Comparison of ENCODE assay signal across 11 mouse cellular contexts in the genomic region with DNA sequence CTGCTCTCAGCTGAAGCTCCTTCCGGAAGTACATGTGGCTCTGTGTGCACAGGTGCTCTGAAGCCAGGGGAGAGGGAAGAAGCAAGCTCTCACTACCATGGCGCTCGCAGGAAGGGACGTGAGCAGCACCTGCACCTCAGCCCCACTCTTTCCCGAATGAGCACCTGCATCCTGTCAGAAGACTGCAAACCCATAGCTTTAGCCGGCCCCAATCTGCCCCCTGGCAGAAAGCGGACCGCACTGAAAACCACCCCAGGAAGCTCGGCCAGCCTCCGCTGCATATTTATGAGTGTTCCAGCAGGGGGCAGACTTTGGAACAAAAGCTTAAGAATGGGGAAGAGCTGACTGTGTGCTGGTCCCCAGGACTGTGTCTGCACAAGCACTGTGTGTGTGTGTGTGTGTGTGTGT. TPM values are rescaled to one million over a fixed set of nuclear protein-coding genes. Genes with fewer than 3 reads are reported as not detected.
DNase-seq lines count a peak whose midpoint lies in the region; ATAC-seq and TF ChIP-seq lines count a peak whose summit lies in the region.
"Had no signal": no experiment of that assay in that cellular context is flagged by ENCODE, and none has a peak within 500 bp of the region (broad histone marks: within the 10 kb centered on the region; RNA-seq: fewer than 3 reads in every experiment).

No protein-coding gene starts in this region.

- H3K4me3 ChIP-seq in forebrain, postnatal 0 days (ENCODE audit: low read depth, low read length) = no peak overlapping the region
- no peak overlapping the region for H3K4me3 ChIP-seq in forebrain, embryonic 16.5 days (replicated peaks; ENCODE audit: low read length)
- no peak overlapping the region for H3K4me3 ChIP-seq in testis, adult 2 months (ENCODE audit: control insufficient read depth, low read depth, low read length)
- H3K4me3 ChIP-seq in intestine, postnatal 0 days (ENCODE audit: low read depth, low read length) = no peak overlapping the region
- H3K4me3 ChIP-seq: embryonic facial prominence, embryonic 15.5 days; hindbrain, embryonic 13.5 days; liver, embryonic 15.5 days had no signal

- no peak for TF ChIP-seq POLR2A in testis, adult 2 months (IDR thresholded peaks at IDR 0.05; ENCODE audit: control insufficient read depth, low read depth, low read length)

- H3K9ac ChIP-seq in forebrain, postnatal 0 days = no peak overlapping the region
- no peak overlapping the region for H3K9ac ChIP-seq in forebrain, embryonic 16.5 days (replicated peaks; ENCODE audit: low read depth, low read length)
- no peak overlapping the region for H3K9ac ChIP-seq in intestine, postnatal 0 days (ENCODE audit: low read depth, low read length)
- H3K9ac ChIP-seq: embryonic facial prominence, embryonic 15.5 days; hindbrain, embryonic 13.5 days; liver, embryonic 15.5 days had no signal

- DNase-seq in forebrain, postnatal 0 days = no peak
- no peak for DNase-seq in testis, postnatal 10 days (ENCODE audit: low spot score)
- DNase-seq in thymus, postnatal 4 days = peak; percentile 78
- no peak for DNase-seq in kidney, postnatal 10 days

- H3K36me3 ChIP-seq in forebrain, postnatal 0 days (ENCODE audit: insufficient read depth) = 0 out of 2 replicates have a peak, but pooled peaks cover 3% of the 10 kb centered on the region
- H3K36me3 ChIP-seq in forebrain, embryonic 16.5 days (ENCODE audit: control insufficient read depth, insufficient read depth) = no peaks in the 10 kb centered on the region
- H3K36me3 ChIP-seq in testis, adult 2 months (ENCODE audit: control insufficient read depth, insufficient read depth, low read length) = peaks cover 3% of the 10 kb centered on the region
- H3K36me3 ChIP-seq in intestine, postnatal 0 days (ENCODE audit: control insufficient read depth, insufficient read depth) = peaks cover 4% of the 10 kb centered on the region; the same call in 1 of the 2 replicates
- H3K36me3 ChIP-seq: hindbrain, embryonic 13.5 days had no signal

- no peaks in the 10 kb centered on the region for H3K9me3 ChIP-seq in forebrain, postnatal 0 days (ENCODE audit: low read length)
- no peaks in the 10 kb centered on the region for H3K9me3 ChIP-seq in forebrain, embryonic 16.5 days (ENCODE audit: control insufficient read depth, low read length)
- no peaks in the 10 kb centered on the region for H3K9me3 ChIP-seq in intestine, postnatal 0 days (ENCODE audit: control insufficient read depth)
- H3K9me3 ChIP-seq: embryonic facial prominence, embryonic 15.5 days; hindbrain, embryonic 13.5 days; liver, embryonic 15.5 days had no signal

- H3K4me1 ChIP-seq in forebrain, postnatal 0 days (ENCODE audit: insufficient read depth) = no peaks in the 10 kb centered on the region
- no peaks in the 10 kb centered on the region for H3K4me1 ChIP-seq in forebrain, embryonic 16.5 days (replicated peaks; ENCODE audit: control insufficient read depth, insufficient read depth, low read length)
- no peaks in the 10 kb centered on the region for H3K4me1 ChIP-seq in testis, adult 2 months (ENCODE audit: control insufficient read depth, insufficient read depth, low read length)
- no peaks in the 10 kb centered on the region for H3K4me1 ChIP-seq in intestine, postnatal 0 days (replicated peaks; ENCODE audit: control insufficient read depth, insufficient read depth, low read length)
- H3K4me1 ChIP-seq: embryonic facial prominence, embryonic 15.5 days had no signal

- ATAC-seq in forebrain, postnatal 0 days = no peak
- ATAC-seq in forebrain, embryonic 16.5 days = no peak
- ATAC-seq in intestine, postnatal 0 days = no peak
- ATAC-seq in erythroblast, adult 5-6 weeks (replicated peaks; ENCODE audit: low FRiP score, poor library complexity, severe bottlenecking) = no peak

- H3K27ac ChIP-seq in forebrain, postnatal 0 days (ENCODE audit: low read depth, low read length) = no peak overlapping the region
- no peak overlapping the region for H3K27ac ChIP-seq in forebrain, embryonic 16.5 days (ENCODE audit: low read length)
- no peak overlapping the region for H3K27ac ChIP-seq in testis, adult 2 months (ENCODE audit: control insufficient read depth, insufficient read depth, low read depth, low read length)
- H3K27ac ChIP-seq in intestine, postnatal 0 days (ENCODE audit: low read depth, low read length) = no peak overlapping the region
- H3K27ac ChIP-seq: embryonic facial prominence, embryonic 15.5 days; hindbrain, embryonic 13.5 days; liver, embryonic 15.5 days had no signal

- WGBS in forebrain, postnatal 0 days = 43% methylated on average over 10 of the region's 10 CpGs
- WGBS in forebrain, embryonic 16.5 days = 36% methylated on average over 10 of the region's 10 CpGs
- WGBS in intestine, postnatal 0 days = 73% methylated on average over 10 of the region's 10 CpGs

- no peak overlapping the region for H3K4me2 ChIP-seq in forebrain, postnatal 0 days (ENCODE audit: low read depth)
- H3K4me2 ChIP-seq in forebrain, embryonic 16.5 days (ENCODE audit: low read length) = no peak overlapping the region
- H3K4me2 ChIP-seq in intestine, postnatal 0 days (replicated peaks; ENCODE audit: low read depth) = no peak overlapping the region
- H3K4me2 ChIP-seq: embryonic facial prominence, embryonic 15.5 days; hindbrain, embryonic 13.5 days; liver, embryonic 15.5 days had no signal

- peak; percentile 51 for TF ChIP-seq CTCF in forebrain, postnatal 0 days (IDR thresholded peaks at IDR 0.05; ENCODE audit: low read depth)
- peak; percentile 16; the same call in 1 of the 2 replicates for TF ChIP-seq CTCF in testis, adult 2 months (IDR thresholded peaks at IDR 0.05; ENCODE audit: control insufficient read depth, insufficient read depth, insufficient replicate concordance, low read depth, low read length)
- peak; percentile 59 for TF ChIP-seq CTCF in intestine, postnatal 0 days (IDR thresholded peaks at IDR 0.05; ENCODE audit: low read depth)

- no peaks in the 10 kb centered on the region for H3K27me3 ChIP-seq in forebrain, postnatal 0 days (ENCODE audit: insufficient read depth, low read length)
- no peaks in the 10 kb centered on the region for H3K27me3 ChIP-seq in forebrain, embryonic 16.5 days (replicated peaks; ENCODE audit: control insufficient read depth, insufficient read depth, low read length)
- no peaks in the 10 kb centered on the region for H3K27me3 ChIP-seq in testis, adult 2 months (ENCODE audit: control insufficient read depth, insufficient read depth, low read length)
- no peaks in the 10 kb centered on the region for H3K27me3 ChIP-seq in intestine, postnatal 0 days (replicated peaks; ENCODE audit: control insufficient read depth, insufficient read depth, low read length)
- H3K27me3 ChIP-seq: embryonic facial prominence, embryonic 15.5 days; hindbrain, embryonic 13.5 days; liver, embryonic 15.5 days had no signal

RNA-seq across cellular contexts. Expression of a gene that starts 17.2 kb away (rescaled TPM):
- not detected in 2 replicates for total RNA-seq in forebrain, postnatal 0 days (2014; rRNA removed)
- not detected in 2 replicates for polyA plus RNA-seq in forebrain, postnatal 0 days (2015; fragmentation: Nextera tagmentation; extraction: Ambion mirVana)
- not detected in 2 replicates for polyA plus RNA-seq in forebrain, embryonic 16.5 days (2015; fragmentation: Nextera tagmentation; extraction: Ambion mirVana)
- 462 and 467 TPM in 2 replicates for polyA plus RNA-seq in testis, adult 2 months (2012; rRNA removed)
- not detected in 2 replicates for polyA plus RNA-seq in intestine, postnatal 0 days (2015; fragmentation: Nextera tagmentation; extraction: Ambion mirVana)
- total RNA-seq in erythroblast, adult 5-6 weeks (2015; ENCODE audit: low replicate concordance) = not detected in 2 replicates
- total RNA-seq in erythroblast, adult 5-6 weeks (2017; ENCODE audit: low replicate concordance) = not detected in 2 replicates
- polyA plus RNA-seq: embryonic facial prominence, embryonic 15.5 days; hindbrain, embryonic 13.5 days; liver, embryonic 15.5 days had no signal

Comparison
In these comparisons a context has a peak if more than half of its experiments do, and no peak if none do; other contexts are left out.
1. RNA of a gene that starts 17.2 kb away (polyA plus RNA-seq): 462 to 467 TPM in testis, adult 2 months; not detected in forebrain, embryonic 16.5 days, not detected in forebrain, postnatal 0 days and not detected in intestine, postnatal 0 days; every median in the first group is over 100 times any median in the second.
2. Peak in every context shown above with its lines, with median percentiles within 50 percentile points of each other: CTCF ChIP-seq.